Comparison of ENCODE assay signal across 8 mouse cellular contexts in the genomic region with DNA sequence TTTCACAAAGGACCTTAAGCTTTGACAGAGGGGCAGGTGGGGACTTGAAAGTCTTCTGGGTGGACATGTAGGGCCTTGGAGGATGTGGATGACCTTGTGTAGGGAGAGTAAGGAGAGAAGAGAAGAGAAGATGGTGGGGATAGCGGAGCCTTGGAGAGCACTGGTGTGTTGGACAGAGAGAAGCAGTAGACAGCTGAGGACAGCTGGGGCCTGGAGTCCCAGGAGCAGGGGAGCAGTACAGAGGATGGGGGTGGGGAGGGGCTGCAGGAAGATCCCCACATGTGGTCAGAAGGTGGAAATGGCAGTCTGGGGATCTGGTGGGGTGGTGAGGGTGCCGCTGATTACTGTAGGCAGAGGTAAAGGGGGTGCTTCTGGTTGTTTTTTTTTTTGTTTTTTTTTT. TPM values are rescaled to one million over a fixed set of nuclear protein-coding genes. Genes with fewer than 3 reads are reported as not detected.
DNase-seq lines count a peak whose midpoint lies in the region; ATAC-seq and TF ChIP-seq lines count a peak whose summit lies in the region.

No protein-coding gene starts in this region.

- peaks cover 19 to 41% of the 10 kb centered on the region in 2 experiments for H3K4me1 ChIP-seq in heart, embryonic 14.5 days (ENCODE audit: control insufficient read depth in 2 of 2, insufficient read depth in 2 of 2, low read length in 2 of 2)
- H3K4me1 ChIP-seq in limb, embryonic 11.5 days (ENCODE audit: control insufficient read depth, insufficient read depth, low read length), result peaks cover 31% of the 10 kb centered on the region
- H3K4me1 ChIP-seq in neural tube, embryonic 14.5 days (ENCODE audit: control insufficient read depth, insufficient read depth, low read length), result peaks cover 49% of the 10 kb centered on the region

- H3K4me2 ChIP-seq in heart, embryonic 14.5 days (ENCODE audit: low read length), result no peak overlapping the region
- no peak overlapping the region for H3K4me2 ChIP-seq in limb, embryonic 11.5 days (ENCODE audit: low read depth, severe bottlenecking)
- peak overlapping the region; percentile 21; the same call in 1 of the 2 replicates for H3K4me2 ChIP-seq in neural tube, embryonic 14.5 days (ENCODE audit: low read depth, low read length)

- ATAC-seq in heart, embryonic 14.5 days (ENCODE audit: insufficient number of reproducible peaks, insufficient read depth, low FRiP score, low read depth), result no peak
- no peak for ATAC-seq in limb, embryonic 11.5 days (ENCODE audit: insufficient number of reproducible peaks, low FRiP score, low TSS enrichment, low read depth)
- ATAC-seq in neural tube, embryonic 14.5 days (ENCODE audit: low read depth), result no peak

- H3K4me3 ChIP-seq in layer of hippocampus, adult 2 months, result peak overlapping the region; percentile 35
- H3K4me3 ChIP-seq in heart, embryonic 14.5 days (ENCODE audit: control insufficient read depth in 1 of 2, insufficient read depth in 1 of 2, low read depth in 1 of 2, low read length in 2 of 2), result no peak overlapping the region
- H3K4me3 ChIP-seq in limb, embryonic 11.5 days (ENCODE audit: low read depth, low read length), result no peak overlapping the region
- no peak overlapping the region for H3K4me3 ChIP-seq in neural tube, embryonic 14.5 days (ENCODE audit: low read depth, low read length)

- no peaks in the 10 kb centered on the region for H3K36me3 ChIP-seq in heart, embryonic 14.5 days (ENCODE audit: control insufficient read depth, insufficient read depth, low read length)
- H3K36me3 ChIP-seq in limb, embryonic 11.5 days (ENCODE audit: control insufficient read depth, insufficient read depth, low read length), result no peaks in the 10 kb centered on the region
- no peaks in the 10 kb centered on the region; the same call in 1 of the 2 replicates for H3K36me3 ChIP-seq in neural tube, embryonic 14.5 days (ENCODE audit: control insufficient read depth, insufficient read depth, low read length)

- H3K27ac ChIP-seq in layer of hippocampus, adult 2 months, result peak overlapping the region; percentile 95
- H3K27ac ChIP-seq in heart, embryonic 14.5 days (replicated peaks in 1 of 2; ENCODE audit: control insufficient read depth in 1 of 2, insufficient read depth in 1 of 2, low read depth in 2 of 2, low read length in 2 of 2), result 0 out of 4 replicates have a peak overlapping the region, but pooled peaks of 1 of the 2 experiments have one; percentile 19
- 0 out of 2 replicates have a peak overlapping the region, but pooled peaks have one; percentile 30 for H3K27ac ChIP-seq in limb, embryonic 11.5 days (replicated peaks; ENCODE audit: low read depth, low read length)
- H3K27ac ChIP-seq in neural tube, embryonic 14.5 days (ENCODE audit: low read depth, low read length), result no peak overlapping the region

- no peaks in the 10 kb centered on the region for H3K9me3 ChIP-seq in heart, embryonic 14.5 days (ENCODE audit: control insufficient read depth, low read length)
- H3K9me3 ChIP-seq in limb, embryonic 11.5 days (ENCODE audit: control insufficient read depth, low read length), result no peaks in the 10 kb centered on the region
- no peaks in the 10 kb centered on the region for H3K9me3 ChIP-seq in neural tube, embryonic 14.5 days (ENCODE audit: control insufficient read depth, low read length)

- no peak for DNase-seq in layer of hippocampus, adult 2 months (ENCODE audit: low spot score in 2 of 2)
- no peak for DNase-seq in layer of hippocampus, adult 9-11 months
- no peak for DNase-seq in limb, embryonic 11.5 days (ENCODE audit: low spot score)
- DNase-seq in retina, embryonic 14.5 days (ENCODE audit: low spot score), result no peak
- DNase-seq in urinary bladder, postnatal 14 days (ENCODE audit: low spot score), result no peak
- no peak for DNase-seq in cerebellum, postnatal 36 days

- H3K9ac ChIP-seq in heart, embryonic 14.5 days (ENCODE audit: low read length), result peak overlapping the region; percentile 44; the same call in 1 of the 2 replicates
- H3K9ac ChIP-seq in limb, embryonic 11.5 days (ENCODE audit: low read length), result no peak overlapping the region
- H3K9ac ChIP-seq in neural tube, embryonic 14.5 days (replicated peaks; ENCODE audit: low read depth, low read length), result no peak overlapping the region

- H3K27me3 ChIP-seq in heart, embryonic 14.5 days (ENCODE audit: control insufficient read depth, insufficient read depth, low read length), result no peaks in the 10 kb centered on the region
- no peaks in the 10 kb centered on the region for H3K27me3 ChIP-seq in limb, embryonic 11.5 days (ENCODE audit: control insufficient read depth, insufficient read depth, low read length)
- H3K27me3 ChIP-seq in neural tube, embryonic 14.5 days (ENCODE audit: control insufficient read depth, insufficient read depth, low read length), result no peaks in the 10 kb centered on the region

- TF ChIP-seq CTCF in layer of hippocampus, adult 2 months (conservative IDR thresholded peaks at IDR 0.05), result no peak

- 64% methylated on average over 2 of the region's 2 CpGs for WGBS in heart, embryonic 14.5 days
- 70% methylated on average over 2 of the region's 2 CpGs for WGBS in limb, embryonic 11.5 days
- WGBS in neural tube, embryonic 14.5 days, result 29% methylated on average over 2 of the region's 2 CpGs

RNA-seq across cellular contexts. Expression of a gene that starts 4.8 kb away (rescaled TPM):
- 100 to 1,000 TPM; 143 to 148 TPM for total RNA-seq in layer of hippocampus, adult 2 months (2021)
- polyA plus RNA-seq in heart, embryonic 14.5 days (2014; fragmentation: Nextera tagmentation; extraction: Ambion mirVana), result 2.8 and 4.1 TPM in 2 replicates
- polyA plus RNA-seq in limb, embryonic 11.5 days (2014; fragmentation: Nextera tagmentation; extraction: Ambion mirVana), result 2.9 and 3.3 TPM in 2 replicates
- polyA plus RNA-seq in neural tube, embryonic 14.5 days (2014; fragmentation: Nextera tagmentation; extraction: Ambion mirVana), result 9.9 and 11.5 TPM in 2 replicates

RNA-seq across cellular contexts. Expression of a gene that starts 56.5 kb away (rescaled TPM):
- total RNA-seq in layer of hippocampus, adult 2 months (2021), result 100 to 1,000 TPM; 278 to 289 TPM
- polyA plus RNA-seq in heart, embryonic 14.5 days (2014; fragmentation: Nextera tagmentation; extraction: Ambion mirVana), result 538 and 543 TPM in 2 replicates
- 880 and 888 TPM in 2 replicates for polyA plus RNA-seq in limb, embryonic 11.5 days (2014; fragmentation: Nextera tagmentation; extraction: Ambion mirVana)
- polyA plus RNA-seq in neural tube, embryonic 14.5 days (2014; fragmentation: Nextera tagmentation; extraction: Ambion mirVana), result 408 and 464 TPM in 2 replicates
